Mouse (Mus musculus) heart, adult 2 months (tissue): ENCODE measurements at regions not wholly inside any gene's neighbourhood (a gene's known extent, or its start where the extent isn't known, plus 50 kb on each side); places are given as distances from the start of the nearest gene placed in this dataset.

Source experiments
- DNase-seq, 2 experiments: peaks; one replicate each; pipeline ENCODE4 v3.0.0; 2021
- H3K27ac ChIP-seq: fragments of 200-600 bp; 2 replicates; pipeline ENCODE4 v1.8.1; 2022
- H3K27me3 ChIP-seq: fragments of 200-500 bp; 2 replicates; pipeline ENCODE4 v1.6.1; 2012; ENCODE audit warnings: mild to moderate bottlenecking, low read length, inconsistent platforms, mixed read lengths; ENCODE audit not compliant: control insufficient read depth, insufficient read depth
- H3K36me3 ChIP-seq: fragments of 200-500 bp; 2 replicates; pipeline ENCODE4 v1.6.1; 2012; ENCODE audit warnings: low read length, inconsistent platforms; ENCODE audit not compliant: control insufficient read depth, insufficient read depth
- H3K4me1 ChIP-seq: fragments of 200-500 bp; 2 replicates; pipeline ENCODE4 v1.6.1; 2011; ENCODE audit warnings: low read length; ENCODE audit not compliant: control insufficient read depth, insufficient read depth
- H3K4me3 ChIP-seq: fragments of 200-600 bp; 2 replicates; pipeline ENCODE4 v1.8.1; 2022
- H3K79me2 ChIP-seq: fragments of 200-500 bp; replicated peaks from 2 replicates; pipeline ENCODE4 v1.6.1; 2012; ENCODE audit warnings: mild to moderate bottlenecking, inconsistent platforms, low read length, moderate library complexity, mixed read lengths; ENCODE audit not compliant: control insufficient read depth, insufficient read depth
- H3K9ac ChIP-seq: fragments of 200-500 bp; 2 replicates; pipeline ENCODE4 v1.6.1; 2012; ENCODE audit warnings: low read depth, mild to moderate bottlenecking, control low read depth, inconsistent platforms, low read length, mixed read lengths
- CTCF ChIP-seq: fragments of 200-600 bp; IDR thresholded peaks from 2 replicates; pipeline ENCODE4 v1.8.1; 2022; ENCODE audit warnings: antibody characterized with exemption, mild to moderate bottlenecking, moderate library complexity
- EP300 ChIP-seq: fragments of 200-500 bp; IDR thresholded peaks from 2 replicates; pipeline ENCODE4 v1.6.1; 2011; ENCODE audit warnings: low read depth, low read length, control low read depth; ENCODE audit not compliant: insufficient read depth
- POLR2A ChIP-seq: fragments of 200-500 bp; IDR thresholded peaks from 2 replicates; pipeline ENCODE4 v1.6.1; 2011; ENCODE audit warnings: mild to moderate bottlenecking, low read depth, low read length, control low read depth; ENCODE audit not compliant: insufficient read depth
- WGBS: fragments of 180-500 bp; shearing (Covaris S2); methylation state at CpG from one replicate; pipeline ENCODE4 v1.1.7; 2018; 5-methylcytosine and 5-hydroxymethylcytosine counted together
- intact Hi-C: fragments of 180-260 bp; cut with DNase I; formaldehyde crosslinking; loops from one replicate; pipeline ENCODE4 v1.15.1; 2025

GRCm38 (mm10) chr4:64228341-64228740, 181.5 kb upstream of the Tnc start:
- no peak overlapping the region for H3K9ac ChIP-seq
- no peak for DNase-seq
- no peak overlapping the region for H3K27ac ChIP-seq
- H3K4me1 ChIP-seq: no peaks in the 10 kb centered on the region
- no peaks in the 10 kb centered on the region for H3K27me3 ChIP-seq
- H3K36me3 ChIP-seq: no peaks in the 10 kb centered on the region
- no peaks in the 10 kb centered on the region for H3K79me2 ChIP-seq
- WGBS: 54% methylated on average over 3 of the region's 3 CpGs
- TF ChIP-seq POLR2A (no peak), CTCF (no peak), EP300 (no peak)
- no peak overlapping the region for H3K4me3 ChIP-seq
- intact Hi-C loops: no loop called here

- no peaks in the 10 kb centered on the region for H3K27me3 ChIP-seq
- no peaks in the 10 kb centered on the region for H3K79me2 ChIP-seq
- intact Hi-C loops: no loop called here
- H3K27ac ChIP-seq: no peak overlapping the region
- H3K36me3 ChIP-seq: no peaks in the 10 kb centered on the region
- H3K4me3 ChIP-seq: no peak overlapping the region
- H3K4me1 ChIP-seq: no peaks in the 10 kb centered on the region
- H3K9ac ChIP-seq: no peak overlapping the region
- no peak for DNase-seq
- TF ChIP-seq EP300 (no peak), POLR2A (no peak), CTCF (no peak)
These were observed 179.8 kb upstream of the Tnc start for GRCm38 (mm10) chr4:64226635-64227034.

- WGBS: 84% methylated on average over 5 of the region's 5 CpGs
These were observed 178.1 kb upstream of the Tnc start for GRCm38 (mm10) chr4:64224918-64225317.

GRCm38 (mm10) chr4:64219802-64220201, 173.0 kb upstream of the Tnc start:
- H3K36me3 ChIP-seq: no peaks in the 10 kb centered on the region
- WGBS: 67% methylated on average over 2 of the region's 2 CpGs
- H3K27me3 ChIP-seq: no peaks in the 10 kb centered on the region
- no peak for TF ChIP-seq CTCF
- TF ChIP-seq EP300: no peak
- no peak for TF ChIP-seq POLR2A
- H3K4me3 ChIP-seq: no peak overlapping the region
- intact Hi-C loops: no loop called here
- no peak for DNase-seq
- no peaks in the 10 kb centered on the region for H3K4me1 ChIP-seq
- no peak overlapping the region for H3K9ac ChIP-seq
- H3K79me2 ChIP-seq: no peaks in the 10 kb centered on the region
- no peak overlapping the region for H3K27ac ChIP-seq

More at GRCm38 (mm10) chr4:64224918-64225317, 178.1 kb upstream of the Tnc start:
- no peak overlapping the region for H3K27ac ChIP-seq
- no peak overlapping the region for H3K9ac ChIP-seq
- H3K36me3 ChIP-seq: no peaks in the 10 kb centered on the region
- H3K79me2 ChIP-seq: no peaks in the 10 kb centered on the region
- H3K4me3 ChIP-seq: no peak overlapping the region
- H3K27me3 ChIP-seq: no peaks in the 10 kb centered on the region
- no peak for DNase-seq
- intact Hi-C loops: no loop called here
- TF ChIP-seq EP300 (no peak), CTCF (no peak), POLR2A (no peak)
- no peaks in the 10 kb centered on the region for H3K4me1 ChIP-seq

- Histone ChIP-seq H3K27me3 (no peaks in the 10 kb centered on the region), H3K4me3 (no peak overlapping the region), H3K9ac (no peak overlapping the region), H3K79me2 (no peaks in the 10 kb centered on the region), H3K4me1 (no peaks in the 10 kb centered on the region), H3K36me3 (no peaks in the 10 kb centered on the region), H3K27ac (no peak overlapping the region)
- 54% methylated on average over 8 of the region's 8 CpGs for WGBS
- intact Hi-C loops: no loop called here
- TF ChIP-seq CTCF: no peak
- TF ChIP-seq POLR2A: no peak
- no peak for TF ChIP-seq EP300
- no peak for DNase-seq
These were observed 160.5 kb upstream of the Tnc start for GRCm38 (mm10) chr4:64207118-64207868.

GRCm38 (mm10) chr4:64200808-64201190, 154.0 kb upstream of the Tnc start:
- Histone ChIP-seq H3K9ac (no peak overlapping the region), H3K79me2 (no peaks in the 10 kb centered on the region), H3K4me1 (peaks cover 2% of the 10 kb centered on the region), H3K27ac (no peak overlapping the region), H3K36me3 (no peaks in the 10 kb centered on the region), H3K4me3 (no peak overlapping the region), H3K27me3 (no peaks in the 10 kb centered on the region)
- WGBS: 76% methylated on average over 3 of the region's 3 CpGs
- TF ChIP-seq CTCF (no peak), POLR2A (no peak), EP300 (no peak)
- intact Hi-C loops: no loop called here
- DNase-seq: no peak
